In the genomic region with DNA sequence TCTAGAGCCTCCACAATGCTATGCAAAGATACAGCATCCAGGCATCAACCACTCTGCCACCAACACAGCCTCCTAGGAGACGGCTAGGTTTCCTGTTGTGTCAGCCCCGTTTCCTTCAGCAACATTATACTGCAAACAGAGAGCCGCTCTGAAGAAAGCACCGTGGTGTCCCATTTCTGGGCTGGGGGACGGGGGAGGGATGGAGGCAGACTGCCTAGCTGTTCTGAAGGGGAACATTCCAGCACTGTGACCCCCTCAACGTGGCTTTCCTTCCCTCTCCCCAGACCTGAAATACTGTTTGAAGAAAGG, we compare ENCODE assay signal across 8 mouse cellular contexts.
DNase-seq lines count a peak whose midpoint lies in the region; ATAC-seq lines count a peak whose summit lies in the region.

No protein-coding gene starts in this region.

- WGBS in neural tube, embryonic 11.5 days = 26% methylated on average over 6 of the region's 6 CpGs
- WGBS in limb, embryonic 15.5 days = 7% methylated on average over 6 of the region's 6 CpGs

- peaks cover 27% of the 10 kb centered on the region for H3K4me1 ChIP-seq in neural tube, embryonic 11.5 days (ENCODE audit: control insufficient read depth, insufficient read depth, low read length)
- H3K4me1 ChIP-seq in limb, embryonic 15.5 days = peaks cover 38% of the 10 kb centered on the region

- no peaks in the 10 kb centered on the region for H3K36me3 ChIP-seq in neural tube, embryonic 11.5 days (ENCODE audit: control insufficient read depth, insufficient read depth, low read length)
- H3K36me3 ChIP-seq in limb, embryonic 15.5 days = no peaks in the 10 kb centered on the region

- H3K4me2 ChIP-seq in neural tube, embryonic 11.5 days (ENCODE audit: low read depth) = no peak overlapping the region; the same call in 1 of the 2 replicates
- H3K4me2 ChIP-seq in limb, embryonic 15.5 days = no peak overlapping the region

- no peak for DNase-seq in neural tube, embryonic 11.5 days (ENCODE audit: low spot score)
- DNase-seq in neural tube, embryonic 10.5 days (ENCODE audit: extremely low spot score, low spot score) = no peak
- DNase-seq in thymus, postnatal 14 days = peak; percentile 57
- DNase-seq in yolk sac, embryonic 10.5 days (ENCODE audit: low spot score) = no peak
- DNase-seq in testis, postnatal 10 days (ENCODE audit: low spot score) = no peak
- DNase-seq in adrenal gland, postnatal 10 days = no peak

- no peak overlapping the region; the same call in 1 of the 2 replicates for H3K9ac ChIP-seq in neural tube, embryonic 11.5 days (ENCODE audit: low read length)
- no peak overlapping the region for H3K9ac ChIP-seq in limb, embryonic 15.5 days

- no peaks in the 10 kb centered on the region for H3K27me3 ChIP-seq in neural tube, embryonic 11.5 days (ENCODE audit: control insufficient read depth, insufficient read depth, low read length)
- no peaks in the 10 kb centered on the region for H3K27me3 ChIP-seq in limb, embryonic 15.5 days

- no peak; the same call in none of the 2 replicates for ATAC-seq in neural tube, embryonic 11.5 days (ENCODE audit: insufficient read depth, low FRiP score, low TSS enrichment)
- peak; percentile 51 for ATAC-seq in granulocyte monocyte progenitor cell, adult 5-6 weeks (replicated peaks; ENCODE audit: poor library complexity, severe bottlenecking)
- peak; percentile 45 for ATAC-seq in limb, embryonic 15.5 days (ENCODE audit: insufficient number of reproducible peaks, low FRiP score, low TSS enrichment, low read depth)

- no peak overlapping the region for H3K4me3 ChIP-seq in neural tube, embryonic 11.5 days (ENCODE audit: low read depth, low read length)
- no peak overlapping the region for H3K4me3 ChIP-seq in limb, embryonic 15.5 days

- peak overlapping the region; percentile 92 for H3K27ac ChIP-seq in neural tube, embryonic 11.5 days (ENCODE audit: low read depth, low read length)
- H3K27ac ChIP-seq in limb, embryonic 15.5 days = peak overlapping the region; percentile 82

- H3K9me3 ChIP-seq in neural tube, embryonic 11.5 days (ENCODE audit: control insufficient read depth, low read length) = no peaks in the 10 kb centered on the region
- H3K9me3 ChIP-seq in limb, embryonic 15.5 days = no peaks in the 10 kb centered on the region
